Mouse (Mus musculus): ENCODE measurements around the gene Vps4a. TPM values are rescaled to one million over a fixed set of nuclear protein-coding genes. Genes with fewer than 3 reads are reported as not detected.

The Vps4a gene
- polyA plus RNA-seq, 1 experiment from 2014 or later, result 59.6 TPM

DNA sequence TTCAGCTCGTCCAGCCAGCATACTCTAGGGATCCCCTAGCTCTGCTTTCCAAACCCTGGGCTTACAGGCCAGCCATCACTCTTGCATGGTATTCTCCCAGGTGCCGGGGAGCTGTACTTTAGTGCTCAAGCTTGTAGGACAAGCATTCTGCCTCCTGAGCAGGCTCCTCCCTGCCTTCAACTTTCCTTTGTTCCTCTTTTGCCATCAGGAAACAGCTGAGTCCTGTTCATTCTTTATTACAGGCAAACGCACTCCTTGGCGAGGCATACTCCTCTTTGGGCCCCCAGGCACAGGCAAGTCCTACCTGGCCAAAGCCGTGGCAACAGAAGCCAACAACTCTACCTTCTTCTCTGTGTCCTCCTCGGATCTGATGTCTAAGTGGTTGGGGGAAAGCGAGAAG is 9.6 kb downstream of the Vps4a start:
- 72% methylated on average over 7 of the region's 7 CpGs for WGBS
- Histone ChIP-seq H3K4me3 (ENCODE audit: low read depth, low read length) (no peak overlapping the region), H3K9me3 (ENCODE audit: low read length) (no peaks in the 10 kb centered on the region), H3K27me3 (replicated peaks; ENCODE audit: insufficient read depth, low read length) (no peaks in the 10 kb centered on the region), H3K4me1 (ENCODE audit: insufficient read depth, low read depth, low read length) (no peaks in the 10 kb centered on the region), H3K27ac (ENCODE audit: low read length) (no peak overlapping the region), H3K4me2 (replicated peaks; ENCODE audit: low read depth, low read length) (no peak overlapping the region), H3K9ac (replicated peaks; ENCODE audit: low read depth) (no peak overlapping the region), H3K36me3 (ENCODE audit: insufficient read depth, low read length) (peaks cover 52% of the 10 kb centered on the region; the same call in 1 of the 2 replicates)
- TF ChIP-seq EP300 (IDR thresholded peaks at IDR 0.05), result no peak
- TF ChIP-seq CTCF (IDR thresholded peaks at IDR 0.05), result no peak
- DNase-seq (ENCODE audit: low spot score) (no peak), ATAC-seq (no peak)

DNA sequence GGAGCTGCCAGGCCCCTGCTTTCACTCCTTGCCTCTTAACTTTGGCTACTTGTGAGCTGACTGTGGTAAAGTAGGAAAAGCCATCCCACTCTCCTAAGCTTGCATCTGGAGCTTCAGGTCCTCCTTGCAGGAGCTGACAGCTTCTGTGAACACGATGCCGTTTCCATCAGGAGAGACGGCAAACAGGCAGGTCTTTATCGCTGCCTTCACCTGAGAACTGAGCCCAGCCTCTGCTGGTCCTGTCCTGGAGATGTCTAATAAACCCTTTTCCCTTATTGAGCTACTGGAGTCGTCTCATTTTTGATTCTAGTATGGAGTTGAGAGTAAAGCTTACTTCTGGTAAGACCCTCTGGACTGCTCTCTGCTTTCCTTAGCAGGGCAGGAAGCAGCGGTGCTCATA is 14.5 kb downstream of the Vps4a start:
- H3K4me1 ChIP-seq (ENCODE audit: insufficient read depth, low read depth, low read length), result no peaks in the 10 kb centered on the region
- ATAC-seq (no peak), DNase-seq (ENCODE audit: low spot score) (no peak)
- H3K36me3 ChIP-seq (ENCODE audit: insufficient read depth, low read length), result peaks cover 48% of the 10 kb centered on the region; the same call in 1 of the 2 replicates
- TF ChIP-seq CTCF (IDR thresholded peaks at IDR 0.05), result no peak
- TF ChIP-seq EP300 (IDR thresholded peaks at IDR 0.05), result no peak
- no peak overlapping the region for H3K4me3 ChIP-seq (ENCODE audit: low read depth, low read length)
- no peak overlapping the region for H3K4me2 ChIP-seq (replicated peaks; ENCODE audit: low read depth, low read length)
- no peak overlapping the region for H3K27ac ChIP-seq (ENCODE audit: low read length)
- H3K27me3 ChIP-seq (replicated peaks; ENCODE audit: insufficient read depth, low read length), result no peaks in the 10 kb centered on the region
- no peaks in the 10 kb centered on the region for H3K9me3 ChIP-seq (ENCODE audit: low read length)
- no peak overlapping the region for H3K9ac ChIP-seq (replicated peaks; ENCODE audit: low read depth)
- 91% methylated on average over 6 of the region's 6 CpGs for WGBS

- H3K27ac ChIP-seq (ENCODE audit: low read length), result no peak overlapping the region
- H3K4me3 ChIP-seq (ENCODE audit: low read depth, low read length), result no peak overlapping the region
- 80% methylated on average over 5 of the region's 5 CpGs for WGBS
- TF ChIP-seq CTCF (IDR thresholded peaks at IDR 0.05), result no peak
- no peak for TF ChIP-seq EP300 (IDR thresholded peaks at IDR 0.05)
- ATAC-seq (no peak), DNase-seq (ENCODE audit: low spot score) (no peak)
- no peaks in the 10 kb centered on the region for H3K4me1 ChIP-seq (ENCODE audit: insufficient read depth, low read depth, low read length)
- H3K9ac ChIP-seq (replicated peaks; ENCODE audit: low read depth), result no peak overlapping the region
- H3K36me3 ChIP-seq (ENCODE audit: insufficient read depth, low read length), result peaks cover 40% of the 10 kb centered on the region; the same call in 1 of the 2 replicates
- H3K27me3 ChIP-seq (replicated peaks; ENCODE audit: insufficient read depth, low read length), result no peaks in the 10 kb centered on the region
- H3K4me2 ChIP-seq (replicated peaks; ENCODE audit: low read depth, low read length), result peak overlapping the region; percentile 91; the same call in 1 of the 2 replicates
- H3K9me3 ChIP-seq (ENCODE audit: low read length), result no peaks in the 10 kb centered on the region
Measured at GRCm38 (mm10) chr8:107046976-107047375, 16.0 kb downstream of the Vps4a start.

GRCm38 (mm10) chr8:107048061-107048941 is 17.3 kb downstream of the Vps4a start, which contains the start of gene Pdf:
Gene Pdf, minus strand, starts transcription at chr8:107048614.
- peaks cover 38% of the 10 kb centered on the region; the same call in 1 of the 2 replicates for H3K36me3 ChIP-seq (ENCODE audit: insufficient read depth, low read length)
- H3K4me1 ChIP-seq (ENCODE audit: insufficient read depth, low read depth, low read length), result no peaks in the 10 kb centered on the region
- peak within 1 kb of the TSS; percentile 91 for H3K4me3 ChIP-seq (ENCODE audit: low read depth, low read length)
- H3K27me3 ChIP-seq (replicated peaks; ENCODE audit: insufficient read depth, low read length), result no peaks in the 10 kb centered on the region
- peak; percentile 87 for DNase-seq (ENCODE audit: low spot score)
- peak within 1 kb of the TSS; percentile 65 for H3K9ac ChIP-seq (replicated peaks; ENCODE audit: low read depth)
- H3K27ac ChIP-seq (ENCODE audit: low read length), result peak within 1 kb of the TSS; percentile 88
- peak within 1 kb of the TSS; percentile 91 for H3K4me2 ChIP-seq (replicated peaks; ENCODE audit: low read depth, low read length)
- peak; percentile 92 for ATAC-seq
- no peaks in the 10 kb centered on the region for H3K9me3 ChIP-seq (ENCODE audit: low read length)
- WGBS, result 1% methylated on average over 80 of the region's 87 CpGs
- no peak for TF ChIP-seq EP300 (IDR thresholded peaks at IDR 0.05)
- TF ChIP-seq CTCF (IDR thresholded peaks at IDR 0.05), result no peak; the same call in 1 of the 2 replicates

DNA sequence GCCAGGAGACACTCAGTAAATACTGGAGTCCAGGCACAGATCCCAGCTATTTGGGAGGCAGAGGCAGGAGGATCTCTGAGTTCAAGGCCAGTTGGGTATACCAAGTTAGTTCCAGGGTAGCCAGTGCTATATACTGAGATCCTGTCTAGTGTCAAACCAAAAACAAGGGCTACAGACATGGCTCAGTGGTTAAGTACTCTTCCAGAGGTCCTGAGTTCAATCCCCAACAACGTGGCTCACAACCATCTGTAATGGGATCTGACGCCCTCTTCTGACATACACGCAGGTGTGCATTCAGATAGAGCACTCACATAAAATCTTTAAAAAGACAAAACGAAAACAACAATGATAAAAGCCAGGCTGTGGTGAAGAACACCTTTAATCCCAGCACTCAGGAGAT is 18.5 kb downstream of the Vps4a start:
- TF ChIP-seq EP300 (IDR thresholded peaks at IDR 0.05), result no peak
- TF ChIP-seq CTCF (IDR thresholded peaks at IDR 0.05), result no peak
- H3K27me3 ChIP-seq (replicated peaks; ENCODE audit: insufficient read depth, low read length), result no peaks in the 10 kb centered on the region
- H3K36me3 ChIP-seq (ENCODE audit: insufficient read depth, low read length), result peaks cover 26% of the 10 kb centered on the region; the same call in 1 of the 2 replicates
- no peak for DNase-seq (ENCODE audit: low spot score)
- H3K4me2 ChIP-seq (replicated peaks; ENCODE audit: low read depth, low read length), result no peak overlapping the region
- H3K4me3 ChIP-seq (ENCODE audit: low read depth, low read length), result no peak overlapping the region
- 94% methylated on average over 4 of the region's 4 CpGs for WGBS
- H3K9me3 ChIP-seq (ENCODE audit: low read length), result no peaks in the 10 kb centered on the region
- no peaks in the 10 kb centered on the region for H3K4me1 ChIP-seq (ENCODE audit: insufficient read depth, low read depth, low read length)
- no peak for ATAC-seq
- no peak overlapping the region for H3K9ac ChIP-seq (replicated peaks; ENCODE audit: low read depth)
- no peak overlapping the region for H3K27ac ChIP-seq (ENCODE audit: low read length)

GRCm38 (mm10) chr8:107052046-107052445 is 21.0 kb downstream of the Vps4a start:
- Histone ChIP-seq H3K9ac (replicated peaks; ENCODE audit: low read depth) (no peak overlapping the region), H3K4me1 (ENCODE audit: insufficient read depth, low read depth, low read length) (0 out of 2 replicates have a peak, but pooled peaks cover 3% of the 10 kb centered on the region), H3K27me3 (replicated peaks; ENCODE audit: insufficient read depth, low read length) (no peaks in the 10 kb centered on the region), H3K36me3 (ENCODE audit: insufficient read depth, low read length) (0 out of 2 replicates have a peak, but pooled peaks cover 12% of the 10 kb centered on the region), H3K9me3 (ENCODE audit: low read length) (no peaks in the 10 kb centered on the region), H3K27ac (ENCODE audit: low read length) (no peak overlapping the region), H3K4me2 (replicated peaks; ENCODE audit: low read depth, low read length) (no peak overlapping the region), H3K4me3 (ENCODE audit: low read depth, low read length) (no peak overlapping the region)
- TF ChIP-seq EP300 (IDR thresholded peaks at IDR 0.05) (no peak), CTCF (IDR thresholded peaks at IDR 0.05) (no peak)
- 94% methylated on average over 8 of the region's 8 CpGs for WGBS
- no peak for DNase-seq (ENCODE audit: low spot score)
- no peak for ATAC-seq

Measured in lung, postnatal 0 days (tissue).